Mouse (Mus musculus) common myeloid progenitor, adult 5-6 weeks (primary cell): Measurements from ENCODE around the gene Ccl22. TPM values are rescaled to one million over a fixed set of nuclear protein-coding genes. Genes with fewer than 3 reads are reported as not detected.
A peak's percentile ranks its signal among the peaks of the same experiment; 100 is the strongest.

Source experiments
- ATAC-seq: replicated peaks from 2 replicates; pipeline ENCODE4 v1.8.0; 2016; ENCODE audit warnings: low read depth, mild to moderate bottlenecking, moderate TSS enrichment, inconsistent platforms; ENCODE audit not compliant: poor library complexity, severe bottlenecking
- total RNA-seq: library from RNA; stranded (forward); fragments of 200-1000, 187-1606 nt; gene quantifications from 2 replicates; pipeline ENCODE4 v1.2.3, GENCODE M21; 2017

Ccl22 gene
- total RNA-seq, 1 experiment from 2014 or later, result not detected

DNA sequence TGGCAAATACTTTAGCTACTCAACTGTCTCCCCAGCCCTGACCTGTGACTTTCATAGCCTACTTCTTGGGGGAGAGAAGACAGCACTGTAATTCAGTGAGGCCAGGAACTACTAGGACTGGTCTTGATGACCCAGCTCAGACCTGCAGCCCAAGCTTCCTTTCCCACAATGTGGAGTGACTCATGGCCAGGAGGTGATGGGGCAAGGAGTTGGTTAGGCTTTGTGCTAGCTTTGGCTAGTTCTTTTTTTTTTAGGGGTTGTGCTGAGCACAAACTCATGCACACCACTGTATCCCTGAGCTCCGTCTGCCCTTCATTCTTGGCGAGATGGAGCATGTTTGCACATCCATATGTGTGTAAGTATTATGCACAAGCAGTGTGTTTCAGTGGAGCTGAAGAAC is 31.0 kb downstream of the Ccl22 start:
- no peak for ATAC-seq

GRCm38 (mm10) chr8:94778036-94778435 is 32.6 kb downstream of the Ccl22 start:
- ATAC-seq, result no peak

DNA sequence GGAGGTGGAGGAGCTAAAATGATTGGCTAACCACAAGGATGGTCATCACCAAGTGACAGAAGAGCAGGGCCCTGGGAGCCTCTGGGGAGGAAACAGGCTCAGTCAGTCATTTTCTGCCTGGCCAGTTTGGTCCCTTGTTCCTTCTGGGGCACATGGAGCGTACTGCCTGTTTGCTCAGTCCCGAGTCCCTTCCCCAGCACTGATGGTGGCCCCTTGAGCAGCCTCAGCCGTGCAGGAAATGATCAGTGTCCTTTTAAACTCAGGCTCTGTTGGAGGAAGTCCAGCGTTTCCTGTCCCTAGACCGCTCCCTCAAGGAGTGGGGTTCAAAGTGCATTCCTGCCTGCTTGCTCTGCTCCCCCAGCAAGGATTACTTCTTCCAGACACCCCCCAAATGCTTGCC is 33.1 kb downstream of the Ccl22 start:
- ATAC-seq, result peak; percentile 40

DNA sequence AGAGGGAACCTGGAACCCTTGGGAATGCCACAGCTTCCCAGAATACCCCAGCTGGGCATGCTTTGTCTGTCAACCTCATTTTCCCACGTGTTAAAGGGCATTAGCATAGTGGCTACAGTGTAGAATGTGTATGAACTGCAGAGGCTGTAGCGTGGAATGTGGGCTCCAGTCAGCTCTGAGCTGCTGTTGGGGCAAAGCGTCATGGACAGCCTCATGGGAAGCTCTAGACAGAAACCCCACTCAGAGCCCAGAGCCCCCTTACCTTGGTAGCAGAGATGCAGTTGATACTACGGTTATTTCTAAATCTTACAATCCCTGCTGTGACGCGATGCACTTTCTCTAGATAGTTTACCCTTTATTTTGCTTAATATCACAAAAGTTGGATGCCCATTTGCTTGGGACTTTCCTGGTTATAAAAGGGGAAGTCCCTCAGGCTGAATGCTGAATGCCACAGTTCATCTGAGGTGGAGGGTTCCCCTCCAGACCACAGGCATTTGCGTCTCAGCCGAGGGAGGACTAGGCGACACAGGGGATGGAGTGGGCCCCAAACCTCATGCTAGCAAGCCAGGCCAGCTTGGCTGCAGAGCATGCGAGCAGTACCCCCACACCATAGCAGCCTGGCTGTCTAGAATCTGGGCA is 33.6 kb downstream of the Ccl22 start:
- peak; percentile 85 for ATAC-seq

DNA sequence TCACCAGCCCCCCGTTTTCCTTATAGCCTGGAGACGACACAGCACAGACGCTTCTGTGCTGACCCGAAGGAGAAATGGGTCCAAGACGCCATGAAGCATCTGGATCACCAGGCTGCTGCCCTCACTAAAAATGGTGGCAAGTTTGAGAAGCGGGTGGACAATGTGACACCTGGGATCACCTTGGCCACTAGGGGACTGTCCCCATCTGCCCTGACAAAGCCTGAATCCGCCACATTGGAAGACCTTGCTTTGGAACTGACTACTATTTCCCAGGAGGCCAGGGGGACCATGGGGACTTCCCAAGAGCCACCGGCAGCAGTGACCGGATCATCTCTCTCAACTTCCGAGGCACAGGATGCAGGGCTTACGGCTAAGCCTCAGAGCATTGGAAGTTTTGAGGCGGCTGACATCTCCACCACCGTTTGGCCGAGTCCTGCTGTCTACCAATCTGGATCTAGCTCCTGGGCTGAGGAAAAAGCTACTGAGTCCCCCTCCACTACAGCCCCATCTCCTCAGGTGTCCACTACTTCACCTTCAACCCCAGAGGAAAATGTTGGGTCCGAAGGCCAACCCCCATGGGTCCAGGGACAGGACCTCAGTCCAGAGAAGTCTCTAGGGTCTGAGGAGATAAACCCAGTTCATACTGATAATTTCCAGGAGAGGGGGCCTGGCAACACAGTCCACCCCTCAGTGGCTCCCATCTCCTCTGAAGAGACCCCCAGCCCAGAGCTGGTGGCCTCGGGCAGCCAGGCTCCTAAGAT is 34.3 kb downstream of the Ccl22 start:
- no peak for ATAC-seq

DNA sequence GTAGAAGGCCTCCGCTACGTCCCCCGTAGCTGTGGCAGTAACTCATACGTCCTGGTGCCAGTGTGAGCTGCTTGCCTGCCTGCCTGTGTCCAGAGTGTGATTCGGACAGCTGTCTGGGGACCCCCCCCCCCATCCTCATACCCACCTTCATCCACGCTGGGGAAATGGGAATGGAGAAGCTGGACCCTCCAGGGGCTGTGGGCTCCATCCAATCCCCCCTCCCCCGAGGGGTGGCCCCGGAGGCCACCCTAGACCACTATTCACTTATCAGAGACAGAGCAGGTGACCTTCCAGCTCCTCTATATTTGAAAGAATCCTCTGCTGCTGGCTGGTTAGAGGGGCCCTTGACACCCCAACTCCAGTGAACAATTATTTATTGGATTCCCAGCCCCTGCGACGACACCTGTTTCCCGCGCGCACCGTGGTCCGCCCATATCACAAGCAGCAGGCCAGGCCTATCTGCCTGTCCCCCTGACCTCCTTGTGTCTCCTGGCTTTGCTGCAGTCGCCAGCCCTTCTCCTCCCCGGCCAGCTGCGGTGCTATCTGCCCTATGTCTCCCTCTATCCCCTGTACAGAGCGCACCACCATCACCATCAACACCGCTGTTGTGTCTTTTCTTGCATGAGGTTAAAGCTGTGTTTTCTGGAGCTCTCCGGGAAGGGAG is 35.2 kb downstream of the Ccl22 start:
- ATAC-seq, result no peak

DNA sequence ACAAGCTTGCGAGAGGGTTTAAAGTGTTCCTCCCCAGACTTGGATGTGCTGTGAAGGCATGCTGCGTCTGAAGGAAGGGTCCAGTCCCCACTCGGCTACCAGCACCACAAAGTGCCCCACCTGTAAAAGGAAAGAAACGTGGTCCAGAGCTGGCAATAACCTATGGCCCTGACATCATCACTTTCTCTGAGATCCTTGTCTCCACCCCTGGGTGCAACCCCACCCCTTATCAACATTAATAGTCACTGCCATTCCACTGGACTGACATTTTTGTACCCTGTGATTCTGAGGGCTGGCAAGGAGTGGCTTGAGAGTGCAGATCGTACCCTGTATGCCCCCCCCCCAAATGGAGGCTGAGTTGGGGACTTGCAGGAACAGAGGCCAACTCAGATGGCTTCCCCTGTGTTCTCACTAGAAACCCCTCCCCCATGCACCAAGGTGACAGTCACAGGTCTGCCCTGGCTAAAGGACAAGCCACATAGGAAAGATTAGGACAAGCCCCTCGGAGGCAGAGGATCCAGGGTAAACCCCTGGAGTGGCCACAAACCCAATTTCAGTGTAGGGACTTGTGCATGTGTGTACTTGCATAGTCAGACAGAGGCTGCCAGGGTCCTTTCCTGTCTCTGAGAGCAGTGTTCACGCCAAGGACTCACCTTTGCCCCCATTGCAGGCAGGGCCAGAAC is 35.9 kb downstream of the Ccl22 start:
- ATAC-seq, result no peak

DNA sequence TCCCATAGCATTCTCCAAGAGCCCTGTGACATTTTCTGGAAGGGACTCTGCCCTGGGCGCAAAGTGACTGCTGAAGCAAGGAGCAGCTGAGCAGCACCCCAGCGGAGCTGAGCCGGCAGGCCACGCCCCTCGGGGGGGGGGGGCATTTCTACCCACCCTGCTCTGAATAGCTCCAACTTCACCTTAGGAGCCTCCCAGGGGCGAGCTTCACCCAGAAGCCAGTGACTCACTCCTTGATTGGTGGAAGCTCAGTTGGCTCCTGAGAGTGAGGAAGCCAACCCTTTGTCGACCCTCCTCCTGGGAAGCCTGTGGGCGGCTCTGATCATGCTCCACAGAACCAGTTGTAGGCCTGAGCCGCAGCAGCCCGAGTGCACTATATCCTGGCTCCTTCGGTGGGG is 36.4 kb downstream of the Ccl22 start:
- no peak for ATAC-seq

- no peak for ATAC-seq
Measured at GRCm38 (mm10) chr8:94783890-94784289, 38.5 kb downstream of the Ccl22 start.

- ATAC-seq, result peak; percentile 67
Measured at GRCm38 (mm10) chr8:94785247-94785985, 40.0 kb downstream of the Ccl22 start.

DNA sequence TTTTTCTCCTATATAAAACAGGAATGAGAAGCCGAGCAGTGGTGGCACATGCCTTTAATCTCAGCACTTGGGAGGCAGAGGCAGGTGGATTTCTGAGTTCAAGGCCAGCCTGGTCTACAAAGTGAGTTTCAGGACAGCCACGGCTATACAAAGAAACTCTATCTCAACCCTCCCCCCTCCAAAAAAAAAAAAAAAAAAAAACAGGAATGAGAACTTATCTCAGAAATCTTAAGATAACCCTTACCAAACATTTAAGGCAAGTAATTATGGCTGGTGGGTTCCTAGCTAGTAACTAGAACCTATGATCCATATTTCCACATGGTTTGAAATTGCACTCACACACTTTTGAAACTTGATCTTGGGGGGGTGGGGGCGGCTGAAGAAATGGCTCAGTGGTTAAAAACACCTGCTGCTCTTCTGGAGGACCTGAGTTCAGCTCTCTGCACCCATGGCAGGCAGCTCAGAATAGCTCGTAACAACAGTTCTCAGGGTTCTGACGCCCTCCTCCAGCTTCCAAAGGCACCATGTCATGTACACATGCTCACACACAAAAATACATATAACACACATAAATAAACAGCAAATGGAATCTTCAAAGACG is 40.7 kb downstream of the Ccl22 start:
- ATAC-seq, result no peak

- ATAC-seq, result peak; percentile 75
Measured at GRCm38 (mm10) chr8:94787524-94788501, 42.4 kb downstream of the Ccl22 start.

DNA sequence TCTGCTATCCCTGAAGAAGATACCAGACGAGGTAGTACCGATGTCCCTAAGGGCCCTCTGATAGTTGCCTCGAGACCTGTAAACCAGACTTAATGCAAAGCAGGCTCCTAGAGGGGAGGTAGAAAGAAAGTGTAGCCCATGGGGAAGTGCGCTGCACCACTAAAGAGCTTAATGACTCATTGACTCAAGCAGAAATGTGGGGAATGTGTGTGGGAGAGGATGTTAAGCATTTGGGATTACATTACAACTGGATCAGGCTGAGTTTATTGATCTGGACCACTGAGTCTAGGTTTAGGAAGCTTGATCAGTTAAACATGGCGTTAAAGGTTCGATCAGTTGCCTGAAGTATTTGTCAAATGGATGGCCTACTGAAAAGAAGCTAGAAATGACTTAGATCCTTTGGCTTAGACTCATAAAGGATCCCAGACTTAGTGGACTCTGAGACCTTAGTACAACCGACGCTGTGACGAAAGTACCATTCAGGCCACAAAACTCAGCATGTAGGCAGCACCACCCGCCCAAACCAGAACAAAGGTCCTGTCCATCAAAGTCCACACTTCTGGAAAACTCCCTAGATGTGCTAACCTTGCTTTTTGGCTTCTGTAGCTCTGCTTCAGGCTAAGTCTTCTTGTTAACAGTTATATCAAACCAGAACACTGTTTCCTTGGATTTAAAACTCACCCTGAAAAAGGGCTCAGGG is 44.0 kb downstream of the Ccl22 start:
- ATAC-seq, result no peak

GRCm38 (mm10) chr8:94794368-94794767 is 49.0 kb downstream of the Ccl22 start:
- no peak for ATAC-seq

- ATAC-seq, result 0 out of 2 replicates have a peak, but pooled peaks have one; percentile 54
Measured at GRCm38 (mm10) chr8:94794782-94795181, 49.4 kb downstream of the Ccl22 start.

DNA sequence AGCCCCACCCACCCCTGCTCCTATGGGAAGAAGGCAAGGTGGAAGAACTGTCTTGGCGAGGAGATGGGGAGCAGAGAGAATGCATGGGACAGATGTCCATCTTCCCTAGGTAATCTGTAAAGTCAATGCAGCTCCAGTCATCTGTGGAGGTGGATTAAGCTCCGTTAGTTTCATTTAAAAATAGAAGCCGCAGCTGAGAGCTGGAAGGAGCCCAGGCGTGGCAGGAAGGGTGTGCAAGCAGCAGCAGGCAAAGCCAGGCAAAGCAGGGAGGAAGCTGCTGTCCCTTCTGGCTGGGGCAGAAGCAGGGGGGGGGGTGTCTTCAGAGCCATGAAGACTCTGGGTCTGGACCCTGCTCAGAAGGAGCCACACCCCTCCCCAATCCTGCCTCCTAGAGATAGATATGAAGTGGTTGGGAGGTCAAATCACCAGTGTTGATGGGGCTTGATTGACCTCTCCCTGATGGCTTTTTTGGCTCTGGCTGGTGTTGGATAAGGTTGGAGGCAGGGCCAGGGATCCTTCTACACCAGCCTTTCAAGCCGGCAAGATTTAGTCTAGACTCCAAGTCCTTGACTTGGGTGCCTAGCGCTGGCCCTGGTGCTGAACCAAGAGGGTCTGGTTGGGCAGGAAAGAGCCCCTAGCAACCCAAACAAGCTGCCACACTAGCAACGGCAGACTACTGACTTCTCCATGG is 55.0 kb downstream of the Ccl22 start:
- ATAC-seq, result peak; percentile 64
